Mouse (Mus musculus) stomach, embryonic 14.5 days (tissue): ENCODE measurements at regions not wholly inside any gene's neighbourhood (a gene's known extent, or its start where the extent isn't known, plus 50 kb on each side); places are given as distances from the start of the nearest gene placed in this dataset.
"Not testable (repeated sequence)": the region's sequence is repeated elsewhere in the genome, so short reads cannot be mapped to it uniquely, and the experiment has no call there.

Experiments used
- ATAC-seq: fragments of 200-750 bp; cut with Nextera tagmentation; 2 replicates; pipeline ENCODE4 v1.8.0; 2017; ENCODE audit warnings: low read depth, moderate TSS enrichment; ENCODE audit not compliant: insufficient number of reproducible peaks, insufficient read depth, low FRiP score
- H3K27ac ChIP-seq: fragments of 300-500 bp; sonication (generic); 2 replicates; pipeline ENCODE4 v1.5.1; 2014; ENCODE audit warnings: mild to moderate bottlenecking, low read length, moderate library complexity, mixed read lengths
- H3K27me3 ChIP-seq: fragments of 300-500 bp; sonication (generic); 2 replicates; pipeline ENCODE4 v1.6.1; 2014; ENCODE audit warnings: low read length, control low read depth, mixed read lengths; ENCODE audit not compliant: control insufficient read depth, insufficient read depth
- H3K36me3 ChIP-seq: fragments of 300-500 bp; sonication (generic); 2 replicates; pipeline ENCODE4 v1.6.1; 2014; ENCODE audit warnings: mild to moderate bottlenecking, control low read depth, low read length, moderate library complexity, mixed read lengths; ENCODE audit not compliant: control insufficient read depth, insufficient read depth
- H3K4me1 ChIP-seq: fragments of 300-500 bp; sonication (generic); 2 replicates; pipeline ENCODE4 v1.6.1; 2014; ENCODE audit warnings: low read length, control low read depth, mixed read lengths; ENCODE audit not compliant: control insufficient read depth, insufficient read depth
- H3K4me2 ChIP-seq: fragments of 300-500 bp; sonication (generic); replicated peaks from 2 replicates; pipeline ENCODE4 v1.6.1; 2014; ENCODE audit warnings: low read depth, low read length, control low read depth
- H3K4me3 ChIP-seq: fragments of 300-500 bp; sonication (generic); 2 replicates; pipeline ENCODE4 v1.5.1; 2014; ENCODE audit warnings: low read depth, low read length, control low read depth
- H3K9ac ChIP-seq: fragments of 300-500 bp; sonication (generic); replicated peaks from 2 replicates; pipeline ENCODE4 v1.6.1; 2014; ENCODE audit warnings: low read depth, mild to moderate bottlenecking, control low read depth, low read length, moderate library complexity, mixed read lengths
- H3K9me3 ChIP-seq: fragments of 300-500 bp; sonication (generic); 2 replicates; pipeline ENCODE4 v1.6.1; 2016; ENCODE audit warnings: low read depth, low read length, control low read depth; ENCODE audit not compliant: control insufficient read depth
- WGBS: fragments of 180-500 bp; shearing (Covaris S2); extraction: QIAGEN DNeasy Blood & Tissue Kit; methylation state at CpG from one replicate; pipeline ENCODE4 v1.1.7; 2014; 5-methylcytosine and 5-hydroxymethylcytosine counted together

- ATAC-seq: no peak
Measured at GRCm38 (mm10) chr14:48583516-48583915, 90.1 kb downstream of the Otx2 start.

GRCm38 (mm10) chr14:48582080-48582479, 91.5 kb downstream of the Otx2 start:
- Histone ChIP-seq H3K4me1 (no peaks in the 10 kb centered on the region), H3K4me3 (no peak overlapping the region), H3K27me3 (no peaks in the 10 kb centered on the region), H3K36me3 (no peaks in the 10 kb centered on the region), H3K9me3 (no peaks in the 10 kb centered on the region), H3K9ac (no peak overlapping the region), H3K27ac (no peak overlapping the region), H3K4me2 (no peak overlapping the region)
- ATAC-seq: no peak
- 85% methylated on average over 1 of the region's 1 CpGs for WGBS

More at GRCm38 (mm10) chr14:48583516-48583915, 90.1 kb downstream of the Otx2 start:
- no peak overlapping the region for H3K4me2 ChIP-seq
- no peak overlapping the region for H3K27ac ChIP-seq
- H3K36me3 ChIP-seq: no peaks in the 10 kb centered on the region
- no peak overlapping the region for H3K9ac ChIP-seq
- no peaks in the 10 kb centered on the region for H3K9me3 ChIP-seq
- no peaks in the 10 kb centered on the region for H3K27me3 ChIP-seq
- no peak overlapping the region for H3K4me3 ChIP-seq
- 82% methylated on average over 3 of the region's 3 CpGs for WGBS
- no peaks in the 10 kb centered on the region for H3K4me1 ChIP-seq

GRCm38 (mm10) chr14:48581308-48581707, 92.3 kb downstream of the Otx2 start:
- H3K4me2 ChIP-seq, H3K36me3 ChIP-seq, H3K27ac ChIP-seq, ATAC-seq, H3K27me3 ChIP-seq, H3K9me3 ChIP-seq, H3K9ac ChIP-seq, H3K4me3 ChIP-seq, H3K4me1 ChIP-seq: not testable (repeated sequence)
- 26% methylated on average over 2 of the region's 2 CpGs for WGBS

- ATAC-seq: no peak
- Histone ChIP-seq H3K9me3 (no peaks in the 10 kb centered on the region), H3K27me3 (no peaks in the 10 kb centered on the region), H3K4me3 (no peak overlapping the region), H3K4me1 (no peaks in the 10 kb centered on the region), H3K9ac (no peak overlapping the region), H3K4me2 (no peak overlapping the region), H3K36me3 (no peaks in the 10 kb centered on the region), H3K27ac (no peak overlapping the region)
- WGBS: 27% methylated on average over 9 of the region's 9 CpGs
Measured at GRCm38 (mm10) chr14:48580396-48580795, 93.2 kb downstream of the Otx2 start.

GRCm38 (mm10) chr14:48579985-48580384, 93.6 kb downstream of the Otx2 start:
- ATAC-seq: no peak
- WGBS: 81% methylated on average over 5 of the region's 5 CpGs
- H3K9me3 ChIP-seq: no peaks in the 10 kb centered on the region

More at GRCm38 (mm10) chr14:48579985-48580384, 93.6 kb downstream of the Otx2 start:
- H3K4me2 ChIP-seq: no peak overlapping the region
- H3K9ac ChIP-seq: no peak overlapping the region
- no peak overlapping the region for H3K27ac ChIP-seq
- no peaks in the 10 kb centered on the region for H3K27me3 ChIP-seq
- no peaks in the 10 kb centered on the region for H3K36me3 ChIP-seq
- no peak overlapping the region for H3K4me3 ChIP-seq
- no peaks in the 10 kb centered on the region for H3K4me1 ChIP-seq
